Mouse (Mus musculus): ENCODE measurements around the gene Cbln3.
A peak's percentile ranks its signal among the peaks of the same experiment; 100 is the strongest.

DNA sequence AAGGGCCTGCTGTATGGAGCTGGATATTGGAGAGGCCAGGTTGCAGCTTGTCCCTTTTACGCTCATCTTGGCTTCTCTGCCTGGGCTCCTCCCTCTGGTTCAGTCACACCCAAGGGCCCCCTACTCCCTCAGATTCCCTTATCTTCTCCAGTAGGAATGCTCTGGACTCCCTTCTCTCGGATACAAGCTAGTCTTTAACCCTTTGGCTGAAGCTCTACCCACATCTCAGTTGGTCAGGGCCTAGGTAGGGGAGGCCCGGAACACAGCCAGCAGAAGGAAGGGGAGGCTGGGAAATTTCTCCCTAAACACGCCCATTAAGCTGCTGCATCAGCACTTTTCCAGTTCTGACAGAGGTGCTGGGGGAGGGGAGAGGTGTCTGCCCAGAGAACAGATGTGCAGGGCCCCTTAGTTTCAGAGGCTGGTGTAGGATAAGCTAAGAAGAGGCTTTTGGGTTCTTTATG, 29.1 kb downstream of the Cbln3 start:
- 0 out of 2 replicates have a peak, but pooled peaks have one; percentile 39 for TF ChIP-seq EP300 (IDR thresholded peaks at IDR 0.05; ENCODE audit: insufficient read depth, low read depth, low read length)
- no peak for TF ChIP-seq CTCF (IDR thresholded peaks at IDR 0.05; ENCODE audit: low read depth, low read length)

Measured in ES-Bruce4 (cell line).